Mouse (Mus musculus): ENCODE measurements around the gene Slc4a4. TPM values are rescaled to one million over a fixed set of nuclear protein-coding genes. Genes with fewer than 3 reads are reported as not detected.

Slc4a4 gene
- polyA plus RNA-seq, 1 experiment = 53.7 TPM

GRCm38 (mm10) chr5:88929392-88930094, 42.9 kb downstream of the Slc4a4 start:
- Histone ChIP-seq H3K27ac (ENCODE audit: insufficient read depth, low read length) (peak overlapping the region; percentile 4; the same call in 1 of the 2 replicates), H3K4me1 (ENCODE audit: control insufficient read depth, insufficient read depth, low read length) (peaks cover 7% of the 10 kb centered on the region), H3K4me3 (ENCODE audit: insufficient read depth, low read length) (no peak overlapping the region)
- 0 out of 2 replicates have a peak, but pooled peaks have one; percentile 20 for TF ChIP-seq CTCF (IDR thresholded peaks at IDR 0.05; ENCODE audit: extremely low read depth, insufficient read depth, low read length)
- no peak for TF ChIP-seq POLR2A (IDR thresholded peaks at IDR 0.05; ENCODE audit: extremely low read depth, insufficient read depth, low read length)

GRCm38 (mm10) chr5:88930129-88930528, 43.5 kb downstream of the Slc4a4 start:
- TF ChIP-seq POLR2A (IDR thresholded peaks at IDR 0.05; ENCODE audit: extremely low read depth, insufficient read depth, low read length) (no peak), CTCF (IDR thresholded peaks at IDR 0.05; ENCODE audit: extremely low read depth, insufficient read depth, low read length) (no peak)
- H3K27ac ChIP-seq (ENCODE audit: insufficient read depth, low read length) = peak overlapping the region; percentile 4; the same call in 1 of the 2 replicates
- H3K4me3 ChIP-seq (ENCODE audit: insufficient read depth, low read length) = no peak overlapping the region
- peaks cover 7% of the 10 kb centered on the region for H3K4me1 ChIP-seq (ENCODE audit: control insufficient read depth, insufficient read depth, low read length)

- TF ChIP-seq CTCF (IDR thresholded peaks at IDR 0.05; ENCODE audit: extremely low read depth, insufficient read depth, low read length) (no peak), POLR2A (IDR thresholded peaks at IDR 0.05; ENCODE audit: extremely low read depth, insufficient read depth, low read length) (no peak)
- Histone ChIP-seq H3K27ac (ENCODE audit: insufficient read depth, low read length) (peak overlapping the region; percentile 55; the same call in 1 of the 2 replicates), H3K4me1 (ENCODE audit: control insufficient read depth, insufficient read depth, low read length) (peaks cover 7% of the 10 kb centered on the region), H3K4me3 (ENCODE audit: insufficient read depth, low read length) (no peak overlapping the region)
These were observed 44.0 kb downstream of the Slc4a4 start for GRCm38 (mm10) chr5:88930611-88931010.

GRCm38 (mm10) chr5:88931176-88931575, 44.6 kb downstream of the Slc4a4 start:
- peaks cover 7% of the 10 kb centered on the region for H3K4me1 ChIP-seq (ENCODE audit: control insufficient read depth, insufficient read depth, low read length)
- TF ChIP-seq POLR2A (IDR thresholded peaks at IDR 0.05; ENCODE audit: extremely low read depth, insufficient read depth, low read length) (no peak), CTCF (IDR thresholded peaks at IDR 0.05; ENCODE audit: extremely low read depth, insufficient read depth, low read length) (no peak)
- H3K4me3 ChIP-seq (ENCODE audit: insufficient read depth, low read length) = no peak overlapping the region
- no peak overlapping the region for H3K27ac ChIP-seq (ENCODE audit: insufficient read depth, low read length)

- H3K4me1 ChIP-seq (ENCODE audit: control insufficient read depth, insufficient read depth, low read length) = peaks cover 7% of the 10 kb centered on the region
- H3K4me3 ChIP-seq (ENCODE audit: insufficient read depth, low read length) = peak overlapping the region; percentile 48; the same call in 1 of the 2 replicates
- TF ChIP-seq CTCF (IDR thresholded peaks at IDR 0.05; ENCODE audit: extremely low read depth, insufficient read depth, low read length) (no peak), POLR2A (IDR thresholded peaks at IDR 0.05; ENCODE audit: extremely low read depth, insufficient read depth, low read length) (no peak)
- H3K27ac ChIP-seq (ENCODE audit: insufficient read depth, low read length) = no peak overlapping the region; the same call in 1 of the 2 replicates
These were observed 46.8 kb downstream of the Slc4a4 start for GRCm38 (mm10) chr5:88933454-88933853.

GRCm38 (mm10) chr5:88933946-88934345, 47.3 kb downstream of the Slc4a4 start:
- TF ChIP-seq POLR2A (IDR thresholded peaks at IDR 0.05; ENCODE audit: extremely low read depth, insufficient read depth, low read length) (peak; percentile 48; the same call in 1 of the 2 replicates), CTCF (IDR thresholded peaks at IDR 0.05; ENCODE audit: extremely low read depth, insufficient read depth, low read length) (no peak)

GRCm38 (mm10) chr5:88938208-88938607, 51.6 kb downstream of the Slc4a4 start:
- Histone ChIP-seq H3K4me1 (ENCODE audit: control insufficient read depth, insufficient read depth, low read length) (peaks cover 3% of the 10 kb centered on the region), H3K4me3 (ENCODE audit: insufficient read depth, low read length) (no peak overlapping the region), H3K27ac (ENCODE audit: insufficient read depth, low read length) (no peak overlapping the region)
- TF ChIP-seq CTCF (IDR thresholded peaks at IDR 0.05; ENCODE audit: extremely low read depth, insufficient read depth, low read length) = no peak
- TF ChIP-seq POLR2A (IDR thresholded peaks at IDR 0.05; ENCODE audit: extremely low read depth, insufficient read depth, low read length) = no peak

More at GRCm38 (mm10) chr5:88933946-88934345, 47.3 kb downstream of the Slc4a4 start:
- Histone ChIP-seq H3K4me1 (ENCODE audit: control insufficient read depth, insufficient read depth, low read length) (peaks cover 7% of the 10 kb centered on the region), H3K27ac (ENCODE audit: insufficient read depth, low read length) (peak overlapping the region; percentile 68), H3K4me3 (ENCODE audit: insufficient read depth, low read length) (peak overlapping the region; percentile 48)

GRCm38 (mm10) chr5:88939151-88939550, 52.5 kb downstream of the Slc4a4 start:
- Histone ChIP-seq H3K4me3 (ENCODE audit: insufficient read depth, low read length) (no peak overlapping the region), H3K27ac (ENCODE audit: insufficient read depth, low read length) (no peak overlapping the region), H3K4me1 (ENCODE audit: control insufficient read depth, insufficient read depth, low read length) (peaks cover 2% of the 10 kb centered on the region; the same call in 1 of the 2 replicates)
- TF ChIP-seq POLR2A (IDR thresholded peaks at IDR 0.05; ENCODE audit: extremely low read depth, insufficient read depth, low read length) = no peak
- no peak for TF ChIP-seq CTCF (IDR thresholded peaks at IDR 0.05; ENCODE audit: extremely low read depth, insufficient read depth, low read length)

- TF ChIP-seq POLR2A (IDR thresholded peaks at IDR 0.05; ENCODE audit: extremely low read depth, insufficient read depth, low read length) = no peak
- TF ChIP-seq CTCF (IDR thresholded peaks at IDR 0.05; ENCODE audit: extremely low read depth, insufficient read depth, low read length) = no peak
- H3K27ac ChIP-seq (ENCODE audit: insufficient read depth, low read length) = no peak overlapping the region
- H3K4me3 ChIP-seq (ENCODE audit: insufficient read depth, low read length) = no peak overlapping the region
- H3K4me1 ChIP-seq (ENCODE audit: control insufficient read depth, insufficient read depth, low read length) = peaks cover 2% of the 10 kb centered on the region; the same call in 1 of the 2 replicates
These were observed 53.2 kb downstream of the Slc4a4 start for GRCm38 (mm10) chr5:88939782-88940181.

GRCm38 (mm10) chr5:88941905-88942304, 55.3 kb downstream of the Slc4a4 start:
- Histone ChIP-seq H3K27ac (ENCODE audit: insufficient read depth, low read length) (no peak overlapping the region), H3K4me3 (ENCODE audit: insufficient read depth, low read length) (no peak overlapping the region), H3K4me1 (ENCODE audit: control insufficient read depth, insufficient read depth, low read length) (peaks cover 4% of the 10 kb centered on the region)
- no peak for TF ChIP-seq POLR2A (IDR thresholded peaks at IDR 0.05; ENCODE audit: extremely low read depth, insufficient read depth, low read length)
- no peak for TF ChIP-seq CTCF (IDR thresholded peaks at IDR 0.05; ENCODE audit: extremely low read depth, insufficient read depth, low read length)
